Mouse (Mus musculus) lung, embryonic 16.5 days (tissue): ENCODE data around the gene Klhdc2. TPM values are rescaled to one million over a fixed set of nuclear protein-coding genes. Genes with fewer than 3 reads are reported as not detected.

ENCODE experiments used
- ATAC-seq: fragments of 200-750 bp; cut with Nextera tagmentation; 2 replicates; pipeline ENCODE4 v1.8.0; 2017; ENCODE audit warnings: low read depth, mild to moderate bottlenecking, moderate library complexity
- H3K27ac ChIP-seq: fragments of 300-500 bp; sonication (generic); 2 replicates; pipeline ENCODE4 v1.5.1; 2014; ENCODE audit warnings: mild to moderate bottlenecking, control low read depth, low read length
- H3K27me3 ChIP-seq: fragments of 300-500 bp; sonication (generic); 2 replicates; pipeline ENCODE4 v1.6.1; 2014; ENCODE audit warnings: low read depth, low read length, mixed read lengths; ENCODE audit not compliant: control insufficient read depth, insufficient read depth
- H3K36me3 ChIP-seq: fragments of 300-500 bp; sonication (generic); 2 replicates; pipeline ENCODE4 v1.6.1; 2014; ENCODE audit warnings: low read length; ENCODE audit not compliant: control insufficient read depth, insufficient read depth
- H3K4me1 ChIP-seq: fragments of 300-500 bp; sonication (generic); replicated peaks from 2 replicates; pipeline ENCODE4 v1.6.1; 2014; ENCODE audit warnings: low read length, mixed read lengths; ENCODE audit not compliant: control insufficient read depth, insufficient read depth
- H3K4me2 ChIP-seq: fragments of 300-500 bp; sonication (generic); 2 replicates; pipeline ENCODE4 v1.6.1; 2014; ENCODE audit warnings: low read depth, low read length, control low read depth
- H3K4me3 ChIP-seq: fragments of 300-500 bp; sonication (generic); 2 replicates; pipeline ENCODE4 v1.5.1; 2014; ENCODE audit warnings: mild to moderate bottlenecking, low read length, control low read depth
- H3K9ac ChIP-seq: fragments of 300-500 bp; sonication (generic); 2 replicates; pipeline ENCODE4 v1.6.1; 2014; ENCODE audit warnings: low read length, control low read depth
- H3K9me3 ChIP-seq: fragments of 300-500 bp; sonication (generic); 2 replicates; pipeline ENCODE4 v1.6.1; 2016; ENCODE audit warnings: low read length; ENCODE audit not compliant: control insufficient read depth
- WGBS: fragments of 180-500 bp; shearing (Covaris S2); extraction: QIAGEN DNeasy Blood & Tissue Kit; methylation state at CpG from one replicate; pipeline ENCODE4 v1.1.7; 2014; 5-methylcytosine and 5-hydroxymethylcytosine counted together
- polyA plus RNA-seq: library from polyadenylated mRNA; unstranded; fragments of >200 nt; fragmentation: Nextera tagmentation; extraction: Ambion mirVana; gene quantifications from 2 replicates; pipeline ENCODE4 v1.2.1, GENCODE M21; 2015

Klhdc2 gene
- polyA plus RNA-seq, 1 experiment from 2014 or later, result 103 TPM

GRCm38 (mm10) chr12:69297411-69298150 lies 1.1 kb downstream of the Klhdc2 start:
- peaks cover 6% of the 10 kb centered on the region for H3K36me3 ChIP-seq
- H3K4me3 ChIP-seq, result peak overlapping the region; percentile 93
- 14% methylated on average over 20 of the region's 20 CpGs for WGBS
- H3K27ac ChIP-seq, result peak overlapping the region; percentile 93
- H3K27me3 ChIP-seq, result no peaks in the 10 kb centered on the region
- peak overlapping the region; percentile 96 for H3K9ac ChIP-seq
- no peak for ATAC-seq
- peak overlapping the region; percentile 78 for H3K4me2 ChIP-seq
- no peaks in the 10 kb centered on the region for H3K9me3 ChIP-seq
- peaks cover 19% of the 10 kb centered on the region for H3K4me1 ChIP-seq

DNA sequence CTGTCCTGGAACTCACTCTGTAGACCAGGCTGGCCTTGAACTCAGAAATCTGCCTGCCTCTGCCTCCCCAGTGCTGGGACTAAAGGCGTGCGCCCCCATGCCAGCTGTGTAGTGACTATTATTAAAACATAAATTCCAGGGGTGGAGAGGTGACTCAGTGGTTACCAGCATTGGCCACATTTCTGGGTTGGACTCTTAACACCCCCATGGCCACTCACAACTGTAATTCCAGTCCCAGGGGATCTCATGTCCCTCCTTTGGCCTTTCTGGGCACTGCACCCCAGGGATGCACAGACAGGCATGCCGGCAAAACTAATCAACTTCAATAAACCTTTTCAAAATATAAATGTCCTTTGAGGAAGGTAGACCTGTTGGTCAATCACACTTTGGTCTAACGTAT lies 1.8 kb downstream of the Klhdc2 start:
- H3K27me3 ChIP-seq, result no peaks in the 10 kb centered on the region
- no peak overlapping the region for H3K27ac ChIP-seq
- H3K4me1 ChIP-seq, result peaks cover 19% of the 10 kb centered on the region
- WGBS, result 86% methylated on average over 4 of the region's 4 CpGs
- no peak overlapping the region for H3K9ac ChIP-seq
- peak overlapping the region; percentile 78; the same call in 1 of the 2 replicates for H3K4me2 ChIP-seq
- no peak overlapping the region for H3K4me3 ChIP-seq
- no peak for ATAC-seq
- no peaks in the 10 kb centered on the region for H3K9me3 ChIP-seq
- H3K36me3 ChIP-seq, result peaks cover 12% of the 10 kb centered on the region

- ATAC-seq, result no peak
- H3K27me3 ChIP-seq, result no peaks in the 10 kb centered on the region
- no peaks in the 10 kb centered on the region for H3K9me3 ChIP-seq
- H3K4me2 ChIP-seq, result no peak overlapping the region
- H3K36me3 ChIP-seq, result peaks cover 16% of the 10 kb centered on the region
- H3K9ac ChIP-seq, result no peak overlapping the region
- WGBS, result 41% methylated on average over 12 of the region's 12 CpGs
- H3K27ac ChIP-seq, result peak overlapping the region; percentile 8; the same call in 1 of the 2 replicates
- peaks cover 19% of the 10 kb centered on the region for H3K4me1 ChIP-seq
- H3K4me3 ChIP-seq, result no peak overlapping the region
These were observed 2.8 kb downstream of the Klhdc2 start for GRCm38 (mm10) chr12:69299231-69299630.

GRCm38 (mm10) chr12:69299831-69300230 lies 3.4 kb downstream of the Klhdc2 start:
- Histone ChIP-seq H3K36me3 (peaks cover 20% of the 10 kb centered on the region), H3K4me1 (peaks cover 19% of the 10 kb centered on the region), H3K9ac (no peak overlapping the region), H3K9me3 (no peaks in the 10 kb centered on the region), H3K4me3 (no peak overlapping the region), H3K27ac (no peak overlapping the region), H3K27me3 (no peaks in the 10 kb centered on the region), H3K4me2 (no peak overlapping the region)
- WGBS, result 86% methylated on average over 3 of the region's 3 CpGs
- ATAC-seq, result no peak

DNA sequence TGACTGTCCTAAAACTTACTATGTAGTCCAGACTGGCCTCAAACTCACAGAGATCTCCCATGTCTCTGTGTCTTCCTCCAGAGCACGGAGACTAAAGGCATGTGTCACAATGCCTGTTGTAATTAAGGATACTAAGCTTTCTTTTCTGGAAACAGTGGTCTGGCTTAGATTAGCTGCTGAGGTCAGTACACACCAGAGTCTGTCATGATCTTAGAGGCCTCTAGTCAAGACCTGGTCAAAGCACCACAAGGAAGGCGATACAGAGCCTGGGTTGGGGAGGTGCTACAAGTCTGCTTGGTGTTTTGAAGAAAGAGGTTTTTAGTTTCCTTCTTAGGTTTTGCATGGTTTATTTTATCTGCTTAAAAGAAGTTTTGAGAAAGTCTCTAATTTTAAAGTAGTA lies 3.9 kb downstream of the Klhdc2 start:
- 93% methylated on average over 2 of the region's 2 CpGs for WGBS
- Histone ChIP-seq H3K4me2 (no peak overlapping the region), H3K27ac (no peak overlapping the region), H3K36me3 (peaks cover 24% of the 10 kb centered on the region), H3K4me1 (peaks cover 19% of the 10 kb centered on the region), H3K27me3 (no peaks in the 10 kb centered on the region), H3K9ac (no peak overlapping the region), H3K9me3 (no peaks in the 10 kb centered on the region), H3K4me3 (no peak overlapping the region)
- ATAC-seq, result no peak

GRCm38 (mm10) chr12:69302171-69302570 lies 5.7 kb downstream of the Klhdc2 start:
- WGBS, result 91% methylated on average over 12 of the region's 12 CpGs
- Histone ChIP-seq H3K27me3 (no peaks in the 10 kb centered on the region), H3K4me1 (peaks cover 15% of the 10 kb centered on the region), H3K36me3 (peaks cover 34% of the 10 kb centered on the region), H3K9ac (no peak overlapping the region), H3K4me2 (no peak overlapping the region), H3K9me3 (no peaks in the 10 kb centered on the region), H3K27ac (no peak overlapping the region), H3K4me3 (no peak overlapping the region)
- no peak for ATAC-seq

DNA sequence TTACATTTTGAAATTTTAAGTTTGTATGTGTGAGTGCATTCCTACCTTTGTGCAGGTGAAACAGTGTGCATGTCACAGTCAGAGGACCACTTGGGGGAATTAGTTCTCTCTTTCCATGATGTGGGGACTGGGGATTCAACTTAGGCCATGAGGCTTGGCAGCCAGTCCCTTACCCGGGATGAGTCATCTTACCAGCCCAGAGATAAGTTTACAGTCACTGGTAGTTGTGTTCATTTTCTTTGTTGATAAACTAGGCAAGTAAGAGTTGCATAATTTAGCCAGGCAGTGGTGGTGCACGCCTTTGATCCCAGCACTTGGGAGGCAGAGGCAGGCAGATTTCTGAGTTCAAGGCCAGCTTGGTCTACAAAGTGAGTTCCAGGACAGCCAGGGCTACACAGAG lies 7.6 kb downstream of the Klhdc2 start:
- ATAC-seq, result no peak
- Histone ChIP-seq H3K4me1 (peaks cover 4% of the 10 kb centered on the region), H3K9ac (no peak overlapping the region), H3K9me3 (no peaks in the 10 kb centered on the region), H3K36me3 (peaks cover 49% of the 10 kb centered on the region), H3K27me3 (no peaks in the 10 kb centered on the region), H3K4me3 (no peak overlapping the region), H3K4me2 (no peak overlapping the region), H3K27ac (no peak overlapping the region)
- 75% methylated on average over 2 of the region's 2 CpGs for WGBS

DNA sequence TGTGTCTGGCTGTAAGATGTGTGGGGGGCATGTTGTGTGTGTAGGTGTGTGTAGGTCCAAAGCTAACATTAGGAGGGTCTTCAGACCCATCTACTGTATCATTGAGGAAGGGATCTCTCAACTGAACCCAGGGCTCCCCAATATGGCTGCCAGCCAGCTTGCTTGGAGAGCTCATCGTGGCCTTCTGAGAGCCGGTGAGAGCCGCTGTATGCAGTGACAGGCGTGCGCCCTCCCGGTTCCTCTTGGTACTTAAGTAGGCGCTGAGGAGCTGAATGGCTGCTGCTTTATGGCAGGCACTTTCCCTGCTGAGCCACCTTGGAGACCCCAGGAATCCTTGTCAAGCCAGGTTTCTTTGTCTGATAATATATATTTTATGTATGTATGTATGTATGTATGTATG lies 9.9 kb downstream of the Klhdc2 start:
- 89% methylated on average over 7 of the region's 7 CpGs for WGBS
- Histone ChIP-seq H3K4me1 (no peaks in the 10 kb centered on the region), H3K27ac (no peak overlapping the region), H3K9me3 (no peaks in the 10 kb centered on the region), H3K27me3 (no peaks in the 10 kb centered on the region), H3K9ac (no peak overlapping the region), H3K4me2 (no peak overlapping the region), H3K36me3 (peaks cover 69% of the 10 kb centered on the region), H3K4me3 (no peak overlapping the region)
- ATAC-seq, result no peak

DNA sequence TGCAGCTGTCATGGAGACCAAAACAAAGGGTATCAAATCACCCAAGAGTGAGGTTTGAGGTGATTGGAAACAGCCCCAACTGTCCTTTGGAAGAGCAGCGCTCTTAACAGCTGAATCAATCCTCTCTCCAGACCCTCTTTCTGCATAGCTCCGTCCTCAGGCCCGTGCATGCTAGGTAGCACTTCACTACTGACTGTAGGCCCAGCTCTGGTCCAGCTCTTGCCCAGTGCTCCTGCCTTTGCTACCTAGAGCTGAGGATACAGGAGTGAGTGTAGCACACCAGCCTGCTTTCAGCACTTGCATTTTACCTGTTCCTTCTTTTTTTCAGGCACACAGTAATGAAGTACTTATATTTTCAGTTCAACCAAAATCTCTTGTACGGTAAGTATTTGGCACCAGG lies 13.2 kb downstream of the Klhdc2 start:
- Histone ChIP-seq H3K36me3 (peaks cover 61% of the 10 kb centered on the region), H3K9me3 (no peaks in the 10 kb centered on the region), H3K4me1 (no peaks in the 10 kb centered on the region), H3K4me2 (no peak overlapping the region), H3K27me3 (no peaks in the 10 kb centered on the region), H3K9ac (no peak overlapping the region), H3K27ac (no peak overlapping the region), H3K4me3 (no peak overlapping the region)
- no peak for ATAC-seq
- WGBS, result 92% methylated on average over 4 of the region's 4 CpGs
